Mouse (Mus musculus) lung, embryonic 15.5 days (tissue): Measurements from ENCODE around the gene Mmp7. TPM values are rescaled to one million over a fixed set of nuclear protein-coding genes. Genes with fewer than 3 reads are reported as not detected.

ENCODE experiments used
- ATAC-seq: fragments of 200-750 bp; cut with Nextera tagmentation; 2 replicates; pipeline ENCODE4 v1.8.0; 2017; ENCODE audit warnings: moderate number of reproducible peaks, borderline replicate concordance; ENCODE audit not compliant: low FRiP score, low TSS enrichment; ENCODE audit errors: extremely low read depth
- H3K27ac ChIP-seq: fragments of 300-500 bp; sonication (generic); 2 replicates; pipeline ENCODE4 v1.5.1; 2015; ENCODE audit warnings: moderate library complexity, mild to moderate bottlenecking, inconsistent platforms
- H3K27me3 ChIP-seq: fragments of 300-500 bp; sonication (generic); 2 replicates; pipeline ENCODE4 v1.6.1; 2015; ENCODE audit warnings: inconsistent platforms
- H3K36me3 ChIP-seq: fragments of 300-500 bp; sonication (generic); 2 replicates; pipeline ENCODE4 v1.6.1; 2015; ENCODE audit warnings: inconsistent platforms
- H3K4me1 ChIP-seq: fragments of 300-500 bp; sonication (generic); 2 replicates; pipeline ENCODE4 v1.6.1; 2015; ENCODE audit warnings: inconsistent platforms
- H3K4me2 ChIP-seq: fragments of 300-500 bp; sonication (generic); 2 replicates; pipeline ENCODE4 v1.6.1; 2015; ENCODE audit warnings: inconsistent platforms, mild to moderate bottlenecking, moderate library complexity
- H3K4me3 ChIP-seq: fragments of 300-500 bp; sonication (generic); 2 replicates; pipeline ENCODE4 v1.5.1; 2015; ENCODE audit warnings: mild to moderate bottlenecking, inconsistent platforms
- H3K9ac ChIP-seq: fragments of 300-500 bp; sonication (generic); 2 replicates; pipeline ENCODE4 v1.6.1; 2015; ENCODE audit warnings: inconsistent platforms
- H3K9me3 ChIP-seq: fragments of 300-500 bp; sonication (generic); 2 replicates; pipeline ENCODE4 v1.6.1; 2016; ENCODE audit warnings: inconsistent platforms
- WGBS: fragments of 180-500 bp; shearing (Covaris S2); methylation state at CpG from one replicate; pipeline ENCODE4 v1.1.7; 2015; 5-methylcytosine and 5-hydroxymethylcytosine counted together
- polyA plus RNA-seq: library from polyadenylated mRNA; unstranded; fragments of >200 nt; fragmentation: Nextera tagmentation; extraction: Ambion mirVana; gene quantifications from 2 replicates; pipeline ENCODE4 v1.2.1, GENCODE M21; 2015

Mmp7 gene
- 0.15 TPM in 1 of 2 replicates, not detected in the other for polyA plus RNA-seq

GRCm38 (mm10) chr9:7691790-7692189 is at the start of gene Mmp7:
TSS of gene Mmp7 (plus strand) at chr9:7692090.
- Histone ChIP-seq H3K27me3 (no peaks in the 10 kb centered on the region), H3K36me3 (no peaks in the 10 kb centered on the region), H3K27ac (no peak within 1 kb of the TSS), H3K4me2 (no peak within 1 kb of the TSS), H3K4me3 (no peak within 1 kb of the TSS), H3K9ac (no peak within 1 kb of the TSS), H3K4me1 (no peaks in the 10 kb centered on the region), H3K9me3 (no peaks in the 10 kb centered on the region)
- WGBS: 71% methylated on average over 1 of the region's 1 CpGs
- ATAC-seq: no peak

GRCm38 (mm10) chr9:7647901-7648300 is 44.0 kb upstream of the Mmp7 start:
- Histone ChIP-seq H3K4me3 (no peak overlapping the region), H3K9ac (no peak overlapping the region), H3K27me3 (no peaks in the 10 kb centered on the region), H3K36me3 (no peaks in the 10 kb centered on the region), H3K4me2 (no peak overlapping the region), H3K27ac (no peak overlapping the region), H3K4me1 (no peaks in the 10 kb centered on the region), H3K9me3 (no peaks in the 10 kb centered on the region)
- 79% methylated on average over 3 of the region's 3 CpGs for WGBS
- no peak for ATAC-seq

GRCm38 (mm10) chr9:7650397-7651180 is 41.3 kb upstream of the Mmp7 start:
- H3K4me3 ChIP-seq: no peak overlapping the region
- H3K27ac ChIP-seq: no peak overlapping the region
- H3K9me3 ChIP-seq: no peaks in the 10 kb centered on the region
- H3K27me3 ChIP-seq: no peaks in the 10 kb centered on the region
- H3K9ac ChIP-seq: no peak overlapping the region
- H3K4me2 ChIP-seq: no peak overlapping the region
- 75% methylated on average over 5 of the region's 5 CpGs for WGBS
- no peaks in the 10 kb centered on the region for H3K4me1 ChIP-seq
- H3K36me3 ChIP-seq: no peaks in the 10 kb centered on the region
- no peak for ATAC-seq

- no peak for ATAC-seq
- H3K36me3 ChIP-seq: no peaks in the 10 kb centered on the region
- H3K9me3 ChIP-seq: no peaks in the 10 kb centered on the region
- no peak overlapping the region for H3K9ac ChIP-seq
- H3K4me3 ChIP-seq: no peak overlapping the region
- WGBS: 52% methylated on average over 5 of the region's 5 CpGs
- no peaks in the 10 kb centered on the region for H3K27me3 ChIP-seq
- H3K4me2 ChIP-seq: no peak overlapping the region
- H3K27ac ChIP-seq: no peak overlapping the region
- no peaks in the 10 kb centered on the region for H3K4me1 ChIP-seq
These were observed 39.4 kb upstream of the Mmp7 start for GRCm38 (mm10) chr9:7652351-7653085.

- no peaks in the 10 kb centered on the region for H3K27me3 ChIP-seq
- no peaks in the 10 kb centered on the region for H3K9me3 ChIP-seq
- 48% methylated on average over 4 of the region's 4 CpGs for WGBS
- H3K9ac ChIP-seq: no peak overlapping the region
- no peak overlapping the region for H3K4me3 ChIP-seq
- no peak overlapping the region for H3K4me2 ChIP-seq
- H3K27ac ChIP-seq: no peak overlapping the region
- no peaks in the 10 kb centered on the region for H3K36me3 ChIP-seq
- no peak for ATAC-seq
- H3K4me1 ChIP-seq: no peaks in the 10 kb centered on the region
These were observed 33.9 kb upstream of the Mmp7 start for GRCm38 (mm10) chr9:7657946-7658345.

- Histone ChIP-seq H3K27me3 (no peaks in the 10 kb centered on the region), H3K36me3 (no peaks in the 10 kb centered on the region), H3K4me3 (no peak overlapping the region), H3K4me1 (no peaks in the 10 kb centered on the region), H3K27ac (no peak overlapping the region), H3K9ac (no peak overlapping the region), H3K9me3 (no peaks in the 10 kb centered on the region), H3K4me2 (no peak overlapping the region)
- no peak for ATAC-seq
- 76% methylated on average over 6 of the region's 6 CpGs for WGBS
These were observed 32.3 kb upstream of the Mmp7 start for GRCm38 (mm10) chr9:7659469-7660020.

- Histone ChIP-seq H3K27me3 (no peaks in the 10 kb centered on the region), H3K36me3 (no peaks in the 10 kb centered on the region), H3K4me2 (no peak overlapping the region), H3K4me1 (no peaks in the 10 kb centered on the region), H3K4me3 (no peak overlapping the region), H3K27ac (no peak overlapping the region), H3K9me3 (no peaks in the 10 kb centered on the region), H3K9ac (no peak overlapping the region)
- WGBS: 93% methylated on average over 1 of the region's 1 CpGs
- no peak for ATAC-seq
These were observed 30.5 kb upstream of the Mmp7 start for GRCm38 (mm10) chr9:7661371-7661770.

- H3K4me3 ChIP-seq: no peak overlapping the region
- no peaks in the 10 kb centered on the region for H3K36me3 ChIP-seq
- H3K9me3 ChIP-seq: no peaks in the 10 kb centered on the region
- H3K4me1 ChIP-seq: no peaks in the 10 kb centered on the region
- no peak overlapping the region for H3K9ac ChIP-seq
- 83% methylated on average over 1 of the region's 1 CpGs for WGBS
- H3K27me3 ChIP-seq: no peaks in the 10 kb centered on the region
- H3K4me2 ChIP-seq: no peak overlapping the region
- no peak for ATAC-seq
- H3K27ac ChIP-seq: no peak overlapping the region
These were observed 22.2 kb upstream of the Mmp7 start for GRCm38 (mm10) chr9:7669674-7670073.

- Histone ChIP-seq H3K9ac (no peak overlapping the region), H3K4me3 (no peak overlapping the region), H3K4me2 (no peak overlapping the region), H3K27ac (no peak overlapping the region), H3K36me3 (no peaks in the 10 kb centered on the region), H3K9me3 (no peaks in the 10 kb centered on the region), H3K4me1 (no peaks in the 10 kb centered on the region), H3K27me3 (no peaks in the 10 kb centered on the region)
- 77% methylated on average over 9 of the region's 9 CpGs for WGBS
- ATAC-seq: no peak
These were observed 18.9 kb upstream of the Mmp7 start for GRCm38 (mm10) chr9:7672985-7673384.

- Histone ChIP-seq H3K9ac (no peak overlapping the region), H3K4me1 (no peaks in the 10 kb centered on the region), H3K36me3 (no peaks in the 10 kb centered on the region), H3K27ac (no peak overlapping the region), H3K4me3 (no peak overlapping the region), H3K9me3 (no peaks in the 10 kb centered on the region), H3K4me2 (no peak overlapping the region), H3K27me3 (no peaks in the 10 kb centered on the region)
- WGBS: 59% methylated on average over 2 of the region's 2 CpGs
- no peak for ATAC-seq
These were observed 13.6 kb upstream of the Mmp7 start for GRCm38 (mm10) chr9:7678154-7678837.

- Histone ChIP-seq H3K4me3 (no peak overlapping the region), H3K4me1 (no peaks in the 10 kb centered on the region), H3K27me3 (no peaks in the 10 kb centered on the region), H3K9me3 (no peaks in the 10 kb centered on the region), H3K4me2 (no peak overlapping the region), H3K27ac (no peak overlapping the region), H3K36me3 (no peaks in the 10 kb centered on the region), H3K9ac (no peak overlapping the region)
- 68% methylated on average over 9 of the region's 9 CpGs for WGBS
- no peak for ATAC-seq
These were observed 9.7 kb upstream of the Mmp7 start for GRCm38 (mm10) chr9:7682081-7682618.
